Mouse (Mus musculus) ES-E14 (cell line): Measurements from ENCODE around the gene Olfr1442.

Experiments used
- CHD2 ChIP-seq: IDR thresholded peaks from 2 replicates; pipeline ENCODE4 v1.6.1; 2014; ENCODE audit warnings: mild to moderate bottlenecking, low read depth, low read length, inconsistent platforms
- ZC3H11A ChIP-seq: IDR thresholded peaks from 2 replicates; pipeline ENCODE4 v1.6.1; 2012; ENCODE audit warnings: low read depth, mild to moderate bottlenecking, inconsistent platforms, low read length, borderline replicate concordance
- ZNF384 ChIP-seq: IDR thresholded peaks from 2 replicates; pipeline ENCODE4 v1.6.1; 2012; ENCODE audit warnings: low read depth, low read length, inconsistent platforms

GRCm38 (mm10) chr19:12677812-12678211 lies 7.6 kb downstream of the Olfr1442 start, which contains the start of gene Olfr1443:
- TF ChIP-seq ZNF384 (no peak), ZC3H11A (no peak), CHD2 (no peak)
